Mouse (Mus musculus): ENCODE measurements around the gene Relt.
A peak's percentile ranks its signal among the peaks of the same experiment; 100 is the strongest.

Relt gene

DNA sequence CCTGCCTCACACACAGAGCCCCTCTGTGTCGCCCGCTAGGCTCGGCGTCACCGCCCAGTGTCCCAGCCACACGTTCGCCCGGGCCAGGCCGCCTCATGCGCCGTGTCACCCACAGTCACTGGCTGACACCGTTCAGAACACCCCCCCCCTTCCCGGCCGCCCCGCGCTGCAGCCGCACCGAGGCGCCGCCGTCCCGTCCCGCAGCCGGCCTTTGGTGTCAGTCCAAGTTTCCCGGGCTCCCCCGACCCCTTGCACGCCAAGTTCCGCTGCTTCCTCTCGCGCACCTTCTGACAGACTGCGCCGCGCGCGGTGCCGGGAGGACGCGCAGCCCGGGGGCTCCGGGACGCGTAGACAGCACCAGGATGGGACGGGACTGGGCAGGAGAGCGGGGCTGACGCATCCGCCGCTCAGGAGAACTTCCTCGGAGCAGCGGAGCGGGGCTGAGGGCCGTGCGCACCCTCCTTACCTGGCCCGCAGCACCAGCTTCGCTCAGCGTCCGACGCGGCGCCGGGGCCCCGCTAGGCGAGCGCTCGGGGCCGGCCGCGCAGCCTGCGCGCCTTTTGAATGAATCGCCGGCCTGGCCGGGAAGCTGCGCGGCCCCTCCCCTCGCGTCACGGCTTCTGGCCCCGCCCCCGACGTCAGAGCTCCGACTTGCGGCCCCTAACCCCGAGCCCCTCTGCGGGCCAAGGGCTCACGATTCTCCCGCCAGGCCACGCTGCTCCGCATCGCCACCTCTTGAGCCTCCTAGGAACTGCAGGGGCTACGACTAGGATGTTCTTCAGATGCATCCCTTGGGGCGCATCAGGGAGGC lies at the start of gene Relt:
Gene Relt, minus strand, starts transcription at position 619 of the 811 bp plus-strand sequence.
- DNase-seq = peak; percentile 89

DNA sequence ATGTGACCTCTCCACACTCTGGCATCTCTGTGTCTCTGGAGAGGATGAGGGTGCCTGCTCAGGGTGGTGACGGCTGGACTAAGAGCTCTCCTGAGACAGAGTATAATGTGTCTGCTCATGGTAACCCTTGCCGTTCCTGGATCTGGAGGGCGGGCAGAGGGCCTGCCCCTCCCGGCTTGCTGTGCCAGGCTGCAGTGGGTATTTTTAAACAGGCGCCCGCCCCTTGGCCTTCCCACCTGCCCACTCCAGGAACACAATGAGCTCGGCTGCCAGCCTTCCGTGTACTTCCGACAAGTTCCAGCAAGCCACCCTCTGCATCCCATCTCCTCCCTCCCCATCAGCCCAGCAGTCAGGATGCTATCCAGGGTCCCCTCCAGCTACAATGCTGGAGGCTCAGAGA lies 48.5 kb upstream of the Relt start:
- no peak for DNase-seq

DNA sequence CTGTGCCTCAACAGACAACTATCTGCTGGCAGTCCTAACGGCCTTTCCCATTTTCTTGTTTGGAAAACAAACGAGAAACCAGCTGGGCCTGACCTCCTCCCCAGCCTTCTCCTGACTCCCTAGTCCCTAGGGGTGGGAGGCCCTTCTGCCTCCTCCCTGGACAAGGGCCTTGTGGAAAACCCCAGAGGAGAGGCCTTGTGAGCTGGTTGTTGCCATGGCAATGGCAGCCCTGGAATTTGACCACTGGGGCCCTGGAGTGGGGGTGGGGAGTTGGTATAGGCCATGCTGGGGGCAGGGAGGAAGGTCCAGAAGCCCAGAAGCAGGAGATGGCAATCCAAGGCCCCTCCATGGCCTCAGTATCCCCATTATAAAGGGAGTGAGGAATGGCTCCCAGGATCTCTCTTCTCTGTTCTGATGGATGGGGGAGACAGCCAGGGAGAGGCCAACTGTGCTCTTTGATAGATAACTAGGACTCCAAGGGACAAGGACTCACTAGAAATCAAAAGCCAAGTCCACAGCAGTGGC lies 48.1 kb upstream of the Relt start:
- DNase-seq = peak; percentile 65

DNA sequence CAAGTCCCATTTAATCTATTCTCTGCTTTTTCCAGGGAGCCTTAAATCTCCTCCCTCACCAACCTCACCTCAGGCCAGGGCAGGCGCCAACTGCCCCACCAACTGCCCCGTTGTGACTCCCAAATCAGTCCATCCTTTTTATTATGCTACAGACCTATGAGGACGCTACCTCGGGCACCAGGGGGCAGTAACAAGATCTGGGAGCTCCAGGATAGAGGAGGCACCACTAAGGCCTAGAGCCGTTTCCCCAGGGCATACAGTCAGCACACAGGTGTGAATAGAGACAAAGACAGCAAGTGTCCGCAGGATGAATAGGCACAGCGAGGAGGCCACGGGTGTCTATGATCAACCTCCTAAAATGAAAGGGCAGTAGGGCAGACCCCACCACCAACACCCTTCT lies 45.3 kb upstream of the Relt start:
- DNase-seq = peak; percentile 65

DNA sequence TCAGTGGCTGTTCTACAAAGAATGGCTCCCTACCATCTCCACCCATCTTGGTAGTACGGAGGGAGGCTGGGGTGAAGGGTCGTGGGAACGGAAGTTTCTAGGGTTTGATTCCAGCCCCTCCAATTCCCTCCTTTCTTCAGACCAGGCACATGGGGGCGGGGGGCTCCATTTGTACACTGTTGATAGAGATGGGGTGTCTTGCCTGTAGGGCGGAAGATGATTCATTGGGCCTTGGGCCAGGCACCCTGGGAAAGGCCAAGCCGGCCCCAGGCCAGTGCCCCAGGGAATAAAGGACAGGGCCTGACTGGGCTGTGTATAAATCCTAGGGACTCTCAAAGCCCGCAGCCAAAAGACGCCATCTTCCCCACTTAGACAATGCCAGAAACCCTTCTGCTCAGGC lies 44.8 kb upstream of the Relt start:
- DNase-seq = peak; percentile 32

DNA sequence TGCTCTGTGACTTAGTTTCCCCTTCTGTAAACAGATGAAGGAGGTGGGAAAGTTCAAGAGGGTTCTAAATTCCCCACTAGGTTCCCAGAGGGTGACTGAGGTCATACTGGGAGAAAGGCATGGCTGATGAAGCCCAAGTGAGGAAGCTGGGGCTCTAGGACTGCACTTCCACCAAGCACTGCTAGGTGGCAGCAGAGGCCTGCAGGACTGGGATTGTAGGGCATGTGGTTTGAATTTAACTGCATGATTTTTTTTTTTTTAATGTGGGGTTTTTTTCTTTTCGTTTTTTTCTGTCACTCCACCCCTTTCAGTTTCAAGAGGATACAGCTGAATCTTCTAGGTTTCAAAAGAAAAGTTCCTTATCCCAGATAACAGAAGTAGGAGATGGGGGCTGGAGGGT lies 44.0 kb upstream of the Relt start:
- peak; percentile 89 for DNase-seq

DNA sequence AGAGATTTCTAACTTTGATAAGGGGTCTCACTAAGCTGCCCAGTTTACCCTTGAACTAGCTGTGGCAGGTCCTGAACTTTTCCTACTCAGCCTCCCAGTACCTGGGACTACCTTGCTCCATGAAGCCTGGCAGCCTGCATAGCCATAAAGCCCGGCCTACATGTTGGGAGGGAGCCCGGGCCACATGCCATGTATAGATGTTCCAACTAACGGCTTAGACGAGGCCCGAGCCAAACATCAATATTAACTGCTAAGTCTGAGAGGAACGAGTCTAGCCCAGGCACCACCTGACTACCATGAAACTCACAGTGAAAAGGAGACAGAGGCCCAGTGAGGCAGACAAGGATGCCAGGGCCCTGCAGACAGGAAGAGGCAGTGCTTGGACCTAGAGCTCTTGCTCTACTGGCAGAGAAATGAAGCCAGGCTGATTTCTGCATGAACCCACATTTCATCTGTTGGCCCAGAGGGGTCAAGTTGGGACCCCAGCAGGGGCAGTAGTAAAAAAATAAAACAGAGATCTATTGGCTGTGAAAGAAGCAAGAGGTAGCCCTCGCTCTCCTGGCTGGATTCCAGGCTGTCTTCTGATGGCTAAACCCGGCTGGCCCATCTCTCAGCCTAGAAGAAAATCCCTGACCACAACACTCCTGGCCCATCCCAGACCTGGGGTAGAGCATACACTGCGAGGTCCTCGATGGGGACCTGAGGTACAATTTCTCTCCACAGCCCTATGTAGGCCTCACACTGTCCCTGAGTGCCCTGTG lies 43.0 kb upstream of the Relt start:
- no peak for DNase-seq

DNA sequence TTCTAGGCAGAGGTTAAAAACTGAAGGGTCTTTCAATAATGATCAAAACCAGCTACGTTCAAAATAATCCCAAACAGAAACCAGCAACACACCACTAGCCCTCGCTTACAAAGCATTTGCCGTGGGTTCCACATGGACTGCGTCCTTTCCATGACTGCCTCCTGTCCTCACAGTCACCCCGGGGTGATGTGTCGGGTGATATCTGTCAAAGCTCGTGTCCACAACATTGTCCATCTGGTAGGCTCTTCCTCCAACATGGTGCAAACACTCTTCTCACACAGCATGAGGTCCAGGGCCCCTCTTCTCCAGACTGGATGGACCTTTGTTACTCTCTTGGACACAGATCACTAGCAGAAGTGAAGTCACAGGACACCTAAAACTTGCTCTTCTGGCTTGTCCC lies 41.8 kb upstream of the Relt start:
- no peak for DNase-seq

DNA sequence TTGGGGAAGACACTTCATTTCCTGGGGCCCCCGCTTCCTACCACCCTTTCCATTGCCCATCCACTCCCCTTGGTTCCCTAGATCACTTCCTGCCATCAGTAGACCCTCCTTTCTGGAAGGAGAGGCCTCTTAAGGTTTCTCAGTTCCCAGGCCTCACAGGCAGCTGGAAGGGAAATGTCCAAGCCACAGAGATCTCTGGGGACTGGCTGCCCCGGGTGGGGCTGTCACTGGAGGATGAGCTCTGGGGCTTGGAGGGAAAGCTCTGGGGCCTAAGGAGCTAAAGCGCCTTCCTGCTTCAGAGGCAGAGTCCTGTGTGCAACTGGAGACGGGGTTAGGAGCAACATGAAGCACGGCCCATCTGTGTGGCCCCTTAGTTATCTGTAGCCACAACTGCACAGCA lies 41.4 kb upstream of the Relt start:
- DNase-seq = no peak

DNA sequence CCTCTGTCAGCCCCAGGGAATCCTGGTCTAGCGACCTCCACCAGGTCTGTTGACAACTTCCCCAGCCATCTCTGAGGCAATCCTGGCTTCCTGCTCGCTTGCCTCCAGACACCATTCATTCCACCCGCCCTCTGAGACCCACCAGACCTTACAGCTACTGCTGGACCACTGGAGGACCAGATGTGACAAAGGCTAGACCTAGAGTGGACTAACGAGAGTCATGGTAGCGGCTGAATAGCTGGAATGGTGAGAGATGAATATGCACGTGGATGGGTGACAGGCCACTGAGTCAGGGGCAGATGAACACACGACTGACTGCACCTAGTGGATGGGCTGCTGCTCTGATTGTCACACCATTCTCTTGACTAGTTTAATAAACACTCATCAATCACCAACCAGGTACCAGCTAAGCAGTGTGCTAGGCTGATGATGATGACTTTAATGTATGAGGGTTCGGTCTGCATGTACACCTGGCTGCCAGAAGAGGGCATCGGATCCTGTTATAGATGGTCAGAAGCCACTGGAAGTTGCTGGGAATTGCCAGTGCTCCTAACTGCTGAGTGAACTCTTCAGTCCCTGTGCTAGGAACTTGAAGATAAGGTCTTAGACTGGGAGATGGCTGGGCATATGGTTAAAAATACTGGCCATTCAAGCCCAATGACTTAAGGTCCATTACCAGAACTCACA lies 39.3 kb upstream of the Relt start:
- DNase-seq = no peak

DNA sequence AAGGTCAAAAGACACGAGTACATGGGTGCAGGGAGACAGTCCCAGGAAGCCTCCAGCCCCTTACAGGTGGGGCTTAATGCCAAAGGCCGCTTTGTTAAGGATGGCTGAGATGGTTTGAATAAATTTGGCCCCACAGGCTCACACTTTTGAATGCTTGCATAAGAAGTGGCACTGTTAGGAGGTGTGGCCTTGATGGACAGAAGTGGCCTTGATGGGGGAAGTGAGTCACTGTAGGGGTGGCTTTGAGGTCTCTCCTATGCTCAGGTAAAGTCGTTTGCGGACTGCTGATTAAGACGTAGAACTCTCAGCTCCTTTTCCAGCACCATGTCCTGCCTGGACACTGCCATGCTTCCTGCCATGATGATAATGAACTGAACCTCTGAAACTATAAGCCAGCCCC lies 34.6 kb upstream of the Relt start:
- no peak for DNase-seq

DNA sequence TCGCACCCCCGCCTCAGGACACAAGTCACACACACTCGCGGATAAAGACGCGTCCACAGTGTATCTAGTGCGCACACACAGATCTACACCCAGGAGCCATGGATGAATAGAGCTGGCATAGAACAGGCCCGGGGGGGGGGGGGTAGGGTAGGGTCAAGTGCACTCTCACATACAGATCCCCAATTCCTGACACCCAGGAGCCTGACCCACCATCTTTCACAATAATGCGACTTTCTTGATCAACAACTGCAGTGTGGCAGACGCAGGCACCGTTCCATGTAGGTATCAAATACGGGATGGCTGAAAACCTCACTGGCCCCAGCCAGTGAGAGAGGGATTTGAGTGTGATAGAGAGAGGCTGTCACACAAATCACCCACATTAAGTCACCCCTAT lies 31.6 kb upstream of the Relt start:
- DNase-seq = no peak

DNA sequence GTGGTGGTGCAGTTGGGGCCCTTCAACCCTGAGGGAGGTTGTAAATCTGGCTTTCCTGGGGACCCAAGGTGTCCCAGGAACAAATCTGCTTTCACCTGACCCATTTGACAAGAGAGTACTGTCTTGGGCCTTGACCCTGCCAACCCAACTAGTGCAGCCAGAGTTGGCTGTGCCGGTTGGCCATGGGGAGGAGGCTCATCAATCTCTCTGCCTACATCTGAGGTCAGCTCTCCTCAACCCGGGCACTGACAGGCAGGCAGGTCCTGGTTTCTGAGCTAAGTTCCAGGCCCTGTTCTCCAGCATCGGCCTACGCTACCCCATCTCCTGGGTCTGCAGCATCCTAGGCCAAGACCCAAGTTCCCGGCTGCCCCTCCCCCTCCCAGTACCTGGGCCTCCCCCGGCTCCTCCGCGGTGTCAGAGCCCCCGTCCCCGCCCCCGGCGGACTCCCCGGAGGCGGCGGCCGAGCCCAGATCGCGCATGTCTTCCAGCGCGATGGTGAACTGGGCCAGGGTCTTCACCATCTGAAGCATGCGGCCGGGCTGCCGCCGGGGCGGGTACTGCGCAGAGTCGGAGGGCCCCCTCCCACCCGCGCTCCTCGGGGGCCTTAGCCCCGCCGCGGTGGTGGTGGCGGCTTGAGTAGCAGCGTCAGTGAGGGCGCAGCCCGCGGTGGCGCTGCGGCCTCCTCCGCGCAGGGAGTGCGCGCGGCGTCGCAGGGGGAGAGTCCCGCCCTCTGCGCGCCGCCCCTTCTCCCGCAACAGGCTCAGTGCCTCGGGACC lies 31.0 kb upstream of the Relt start:
- DNase-seq = no peak

DNA sequence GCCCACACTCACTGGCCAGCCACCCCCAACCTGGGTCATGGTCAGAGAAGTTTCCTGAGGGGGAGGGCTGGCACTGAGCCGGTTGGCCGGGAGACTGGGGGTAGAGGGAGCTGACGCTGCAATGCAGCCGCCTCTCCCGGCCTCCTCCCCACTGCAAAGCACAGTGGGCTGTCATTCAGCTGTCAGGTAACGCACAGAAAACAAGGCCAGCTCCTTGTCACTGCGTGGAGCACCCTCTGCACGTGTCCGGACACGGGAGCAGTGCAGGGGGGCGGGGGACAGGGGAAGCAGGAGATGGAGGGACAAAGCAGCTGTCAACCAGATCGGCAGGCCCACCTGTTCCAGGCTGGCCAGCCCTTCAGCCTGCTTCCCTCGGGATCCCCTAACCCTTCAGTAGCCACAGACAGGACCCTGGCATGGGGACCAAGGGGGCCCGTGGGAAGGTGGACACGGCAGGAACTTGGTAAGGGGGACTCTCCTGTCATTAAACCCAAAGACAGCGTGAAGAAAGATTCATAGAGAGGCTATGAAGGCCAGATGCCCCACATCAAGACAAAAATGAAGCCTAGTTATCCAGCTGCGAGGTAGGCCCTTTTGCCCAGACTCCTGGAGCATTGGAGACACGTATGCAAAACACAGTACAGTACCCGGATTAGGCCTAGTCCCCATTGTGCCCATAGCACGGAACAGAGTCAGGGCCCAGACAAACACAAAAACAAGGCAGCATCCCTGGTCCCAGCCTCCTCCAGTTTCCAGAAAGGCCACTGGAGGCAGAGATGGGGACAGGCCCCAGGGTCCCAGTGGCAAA lies 30.2 kb upstream of the Relt start:
- no peak for DNase-seq

DNA sequence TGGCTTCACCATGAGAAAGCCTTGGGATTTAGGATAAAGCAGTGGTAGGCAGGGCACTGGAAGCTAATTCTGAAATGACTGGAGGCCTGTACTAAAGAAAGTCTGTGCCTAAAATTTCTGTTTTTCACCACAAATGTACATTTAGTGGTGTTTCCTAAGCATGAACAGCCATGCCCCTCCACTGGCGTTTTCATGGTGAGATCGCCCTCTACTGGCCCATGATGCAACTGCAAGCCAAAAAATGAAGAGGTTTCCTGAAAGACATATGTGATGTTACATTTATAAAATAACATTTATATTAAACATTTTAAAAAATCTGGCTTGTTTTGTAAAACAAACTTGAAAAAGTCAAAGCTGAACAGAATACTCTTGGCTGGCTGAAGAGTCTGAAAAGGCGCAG lies 23.3 kb upstream of the Relt start:
- peak; percentile 55 for DNase-seq

DNA sequence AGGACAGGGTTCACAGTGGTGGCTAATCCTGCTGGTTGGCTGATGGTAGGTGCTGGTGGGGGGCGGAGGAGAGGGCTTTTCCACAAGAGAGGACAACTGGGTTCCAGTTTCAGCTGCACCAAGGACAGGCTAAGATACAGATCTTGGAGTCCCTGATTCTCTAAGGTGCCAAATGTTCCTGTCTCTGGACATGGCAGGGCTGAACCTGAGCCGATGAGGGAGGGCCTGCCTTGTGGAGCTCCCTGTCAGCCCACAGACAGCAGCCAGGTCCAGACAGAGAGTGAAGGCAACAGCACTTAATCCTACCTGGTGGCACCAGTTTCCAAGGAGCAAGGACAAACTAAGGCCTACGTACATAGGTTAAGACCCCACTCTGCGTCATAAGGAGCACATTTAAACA lies 21.2 kb upstream of the Relt start:
- DNase-seq = no peak

DNA sequence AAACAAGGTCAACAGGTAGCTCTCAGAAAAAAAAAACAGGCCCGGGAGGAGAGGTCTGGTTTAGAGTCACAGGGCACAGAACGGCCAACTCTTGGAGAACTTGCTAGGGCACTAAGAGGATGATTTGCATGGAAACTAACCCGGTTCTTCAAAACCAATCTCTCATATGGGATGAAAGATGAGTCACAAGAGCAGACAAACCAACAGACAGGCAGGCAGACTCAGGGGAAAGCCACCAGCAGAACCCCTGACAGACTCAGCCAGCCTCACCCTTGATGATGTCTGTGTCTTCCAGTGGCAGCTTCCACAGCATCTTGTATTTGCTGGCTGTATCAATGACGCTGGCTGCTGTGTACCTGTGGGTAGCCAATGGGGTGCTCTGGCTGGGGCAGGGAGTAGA lies 18.7 kb upstream of the Relt start:
- DNase-seq = no peak

DNA sequence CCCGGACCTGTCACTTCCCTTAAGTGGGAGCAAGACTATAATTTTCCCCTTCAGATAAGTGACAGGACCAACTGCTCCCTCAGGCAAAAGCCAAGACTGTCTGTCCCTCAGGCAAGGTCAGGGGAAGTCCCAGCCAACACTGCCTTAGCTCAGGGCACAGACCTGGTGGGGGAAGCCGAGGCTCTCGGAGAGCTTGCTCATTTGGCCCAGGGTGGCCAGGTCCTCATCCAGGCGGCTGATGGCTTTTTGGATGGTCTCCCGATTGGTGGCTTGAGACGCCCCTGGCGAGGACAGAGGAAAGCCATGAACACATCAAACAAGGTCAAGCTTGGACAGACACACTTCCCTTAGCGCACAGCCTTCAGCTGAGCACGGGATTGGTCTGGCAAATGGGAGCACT lies 18.3 kb upstream of the Relt start:
- no peak for DNase-seq

DNA sequence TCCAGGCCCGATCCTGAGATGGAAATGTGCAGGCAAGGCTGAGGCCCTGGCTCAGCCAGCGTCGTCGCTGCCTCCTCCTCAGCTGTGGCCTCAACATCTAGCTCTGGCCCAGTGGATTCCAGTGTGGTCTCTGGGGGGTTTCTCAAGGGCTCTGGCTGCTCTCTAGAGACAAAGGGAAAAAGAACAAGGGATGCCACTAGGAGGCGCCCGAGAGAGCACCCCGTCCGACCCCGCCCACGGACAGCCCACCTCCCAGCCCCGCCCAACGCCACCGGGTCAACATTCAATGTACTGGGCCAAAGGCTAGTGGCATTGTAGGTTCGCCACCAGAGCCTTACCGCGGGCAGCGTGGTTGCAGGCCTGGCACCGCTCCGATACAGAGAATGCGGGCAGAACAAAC lies 16.3 kb upstream of the Relt start:
- DNase-seq = peak; percentile 67

DNA sequence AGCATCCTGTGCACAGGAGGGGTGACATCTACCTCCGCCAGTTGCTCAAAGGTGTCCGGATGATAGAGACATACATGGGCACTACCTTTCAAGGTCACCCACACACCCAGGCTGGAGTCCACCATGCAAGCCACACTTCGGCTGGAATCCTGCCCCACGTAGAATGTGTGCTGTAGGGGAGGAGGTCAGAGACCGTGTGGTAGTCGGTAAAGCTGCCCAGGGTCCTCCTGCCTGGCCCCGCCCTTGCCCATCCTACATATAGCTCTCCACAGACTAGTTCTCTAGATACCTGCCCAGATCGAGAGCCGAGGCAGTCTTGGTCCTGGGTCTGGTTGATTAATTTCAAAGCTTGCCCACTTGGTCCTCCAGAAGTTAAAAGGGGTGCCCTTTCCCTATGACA lies 13.5 kb upstream of the Relt start:
- no peak for DNase-seq

DNA sequence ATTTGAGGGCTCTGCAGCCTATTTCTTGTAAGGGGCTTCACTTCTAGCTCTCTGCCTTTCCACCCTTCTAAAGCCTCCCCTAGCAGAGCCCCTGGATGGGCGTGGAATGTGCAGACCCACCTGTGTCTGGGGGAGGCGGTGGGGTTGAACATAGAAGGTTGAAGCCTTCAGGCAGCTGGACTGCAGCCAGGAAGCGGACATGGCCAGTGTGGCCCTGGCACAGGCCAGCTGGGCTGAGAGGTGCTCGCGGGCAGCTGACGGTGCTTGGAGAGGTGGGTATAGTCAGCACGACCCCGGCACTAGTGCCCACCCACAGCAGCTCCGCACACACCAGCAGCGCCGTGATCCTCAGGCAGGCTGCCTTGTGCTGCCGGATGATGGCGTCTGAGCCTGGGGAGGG lies 13.0 kb upstream of the Relt start:
- no peak for DNase-seq

DNA sequence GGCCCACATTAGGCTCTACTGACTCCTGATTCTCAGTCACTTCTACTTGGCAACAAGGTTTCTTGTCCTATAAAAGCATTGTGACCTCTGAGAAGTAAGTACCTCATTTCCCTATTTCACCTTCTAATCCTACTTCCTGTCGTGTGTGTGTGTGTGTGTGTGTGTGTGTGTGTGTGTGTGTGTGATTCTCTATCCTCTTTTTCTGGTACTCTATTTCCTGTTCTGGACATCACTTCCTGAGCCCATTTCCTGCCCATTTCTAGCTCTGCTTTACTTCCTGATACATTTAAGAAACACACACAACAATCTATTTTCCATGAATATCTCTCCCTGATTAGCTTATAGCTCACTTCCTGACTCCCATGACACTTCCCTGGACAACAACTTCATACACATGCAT lies 12.6 kb upstream of the Relt start:
- DNase-seq = no peak
